Mouse (Mus musculus) gastrocnemius, postnatal 10 days (tissue): ENCODE measurements around the gene Adamts6. TPM values are rescaled to one million over a fixed set of nuclear protein-coding genes. Genes with fewer than 3 reads are reported as not detected.
A peak's percentile ranks its signal among the peaks of the same experiment; 100 is the strongest.

ENCODE experiments used
- DNase-seq: peaks from one replicate; pipeline ENCODE4 v3.0.0; 2021; ENCODE audit warnings: mixed read lengths
- total RNA-seq, 2 experiments: library from RNA; stranded (reverse); gene quantifications; 2 replicates each; pipeline ENCODE4 v1.2.3; 2021

The Adamts6 gene
- total RNA-seq, 2 experiments from 2014 or later = 1.1 to 1.9 TPM

- DNase-seq = no peak
Observed at GRCm38 (mm10) chr13:104516766-104517364, 229.2 kb downstream of the Adamts6 start.

DNA sequence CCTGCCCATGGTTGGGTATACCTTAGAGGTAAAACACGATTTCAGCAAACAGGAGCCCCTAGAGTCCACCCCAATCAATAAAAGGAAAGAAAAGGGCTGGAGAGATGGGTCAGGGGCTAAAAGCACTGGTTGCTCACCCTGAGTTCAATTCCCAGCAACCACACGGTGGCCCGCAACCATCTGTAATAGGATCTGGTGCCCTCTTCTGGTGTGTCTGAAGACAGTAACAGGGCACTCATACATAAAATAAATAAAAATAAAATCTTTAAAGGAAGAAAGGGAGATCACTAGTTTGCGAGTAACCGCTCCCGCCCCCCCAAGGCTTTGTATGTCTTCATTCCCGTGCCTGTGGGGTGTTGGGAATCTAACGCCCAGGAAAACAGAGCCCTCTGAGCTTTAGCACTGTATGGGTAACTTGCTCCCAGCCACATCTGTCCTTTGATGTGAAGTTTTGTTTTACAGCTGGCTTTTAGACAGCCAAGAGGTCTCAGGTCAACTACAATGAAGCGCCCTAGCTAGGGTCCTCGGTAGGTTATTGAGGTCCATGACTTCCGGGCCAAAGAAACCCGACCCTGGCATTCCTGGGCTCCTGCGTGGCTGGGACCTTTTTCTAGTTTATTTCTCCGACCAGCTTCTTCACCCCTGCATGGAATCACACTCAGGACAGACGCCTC is 230.1 kb downstream of the Adamts6 start:
- no peak for DNase-seq

- DNase-seq = peak; percentile 88
Observed at GRCm38 (mm10) chr13:104518312-104519005, 230.8 kb downstream of the Adamts6 start.

GRCm38 (mm10) chr13:104519006-104519695 is 231.5 kb downstream of the Adamts6 start:
- no peak for DNase-seq

- DNase-seq = no peak
Observed at GRCm38 (mm10) chr13:104519981-104520380, 232.3 kb downstream of the Adamts6 start.

- DNase-seq = no peak
Observed at GRCm38 (mm10) chr13:104520461-104520860, 232.8 kb downstream of the Adamts6 start.

DNA sequence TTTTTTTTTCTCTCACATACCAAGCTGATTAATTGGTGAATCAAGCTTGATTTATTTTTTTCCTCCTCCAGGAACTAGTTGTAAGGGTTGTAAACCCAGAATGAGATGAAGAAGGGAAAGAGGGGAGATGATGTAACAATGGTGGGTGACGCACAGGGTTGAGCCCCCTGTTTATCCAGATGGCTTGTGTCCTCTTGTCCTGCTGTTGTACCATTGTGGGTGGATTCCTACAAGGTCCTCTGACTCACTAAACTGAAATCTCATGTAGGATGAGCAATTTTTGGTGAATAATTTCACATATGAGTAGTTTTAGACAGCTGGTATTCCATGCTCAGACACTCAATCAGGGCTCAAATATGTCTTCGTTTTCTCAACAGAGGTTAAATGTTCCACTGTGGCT is 233.9 kb downstream of the Adamts6 start:
- DNase-seq = no peak

GRCm38 (mm10) chr13:104525656-104526055 is 238.0 kb downstream of the Adamts6 start:
- DNase-seq = no peak

GRCm38 (mm10) chr13:104529238-104529637 is 241.6 kb downstream of the Adamts6 start:
- DNase-seq = no peak

- DNase-seq = no peak
Observed at GRCm38 (mm10) chr13:104531841-104532240, 244.2 kb downstream of the Adamts6 start.

GRCm38 (mm10) chr13:104532723-104533122 is 245.1 kb downstream of the Adamts6 start:
- DNase-seq = no peak

GRCm38 (mm10) chr13:104533806-104534495 is 246.3 kb downstream of the Adamts6 start:
- DNase-seq = no peak

DNA sequence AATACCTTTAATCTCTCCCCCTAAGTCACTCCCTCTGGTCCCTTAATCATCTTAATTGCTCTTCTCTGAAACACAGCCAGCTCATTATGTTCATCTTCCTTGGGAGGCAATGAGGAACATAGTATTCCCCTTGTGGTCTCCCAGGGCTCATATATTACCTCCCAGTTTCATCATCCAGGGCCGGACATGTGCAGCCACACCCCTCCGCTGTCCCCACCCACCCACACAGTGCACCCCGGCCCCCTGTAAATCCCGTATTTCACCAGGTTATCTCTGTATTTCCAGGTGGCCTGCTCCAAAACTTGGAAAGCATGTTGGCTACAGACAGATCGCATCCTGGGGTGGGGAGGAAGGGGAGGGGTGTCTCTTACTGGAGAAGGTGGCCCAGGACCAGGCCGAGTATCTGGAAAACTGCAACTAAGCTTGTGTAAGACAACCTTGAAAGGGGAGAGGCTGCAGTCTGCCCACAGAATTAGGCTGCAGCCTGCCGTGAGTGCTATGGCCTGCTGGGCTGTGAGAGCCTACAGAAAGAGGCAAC is 253.3 kb downstream of the Adamts6 start:
- DNase-seq = no peak

- no peak for DNase-seq
Observed at GRCm38 (mm10) chr13:104542123-104542758, 254.6 kb downstream of the Adamts6 start.

DNA sequence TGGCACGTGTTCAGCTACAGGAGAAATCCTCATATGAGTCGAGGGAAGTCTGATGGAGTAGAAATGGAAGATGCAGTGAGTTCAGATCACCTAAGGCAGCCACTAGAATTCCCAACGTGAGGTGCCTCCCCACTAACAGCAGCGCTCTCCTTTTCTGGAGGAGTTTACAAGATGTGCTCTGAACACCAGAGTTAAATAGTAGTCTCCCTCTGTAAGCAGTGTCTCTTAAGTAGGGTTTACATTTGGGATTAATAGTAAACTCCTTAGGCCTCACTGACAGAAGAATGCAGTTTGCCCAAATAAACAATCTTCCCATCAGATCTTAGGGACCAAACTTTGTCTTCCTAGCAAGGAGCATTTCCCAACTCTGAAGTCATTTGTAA is 255.1 kb downstream of the Adamts6 start:
- no peak for DNase-seq

Other genes with a start within 250 kb of the Adamts6 start
- gene Nln, start 178.2 kb upstream of the Adamts6 start, total RNA-seq = 10 to 100 TPM in 1 of 2 experiments, 1 to 10 TPM in 1; 9.5 to 10.7 TPM
- gene Sgtb, start 178.1 kb upstream of the Adamts6 start, total RNA-seq = 1 to 10 TPM; 1.2 to 1.6 TPM
- 10 to 100 TPM; 30.6 to 33.6 TPM for gene Trappc13, start 109.4 kb upstream of the Adamts6 start, total RNA-seq
- 10 to 100 TPM; 17.6 to 19.0 TPM for gene Trim23, start 109.0 kb upstream of the Adamts6 start, total RNA-seq
- 1 to 10 TPM; 2.6 to 3.1 TPM for gene Cenpk, start 59.2 kb upstream of the Adamts6 start, total RNA-seq
- gene Ppwd1, start 59.0 kb upstream of the Adamts6 start, total RNA-seq = 1 to 10 TPM; 6.3 to 9.6 TPM